Mouse (Mus musculus): ENCODE measurements around the gene Cdr2. TPM values are rescaled to one million over a fixed set of nuclear protein-coding genes. Genes with fewer than 3 reads are reported as not detected.
"Not testable (repeated sequence)": the region's sequence is repeated elsewhere in the genome, so short reads cannot be mapped to it uniquely, and the experiment has no call there.

Gene Cdr2
- total RNA-seq, 2 experiments from 2014 or later, result 14.3 to 17.9 TPM

DNA sequence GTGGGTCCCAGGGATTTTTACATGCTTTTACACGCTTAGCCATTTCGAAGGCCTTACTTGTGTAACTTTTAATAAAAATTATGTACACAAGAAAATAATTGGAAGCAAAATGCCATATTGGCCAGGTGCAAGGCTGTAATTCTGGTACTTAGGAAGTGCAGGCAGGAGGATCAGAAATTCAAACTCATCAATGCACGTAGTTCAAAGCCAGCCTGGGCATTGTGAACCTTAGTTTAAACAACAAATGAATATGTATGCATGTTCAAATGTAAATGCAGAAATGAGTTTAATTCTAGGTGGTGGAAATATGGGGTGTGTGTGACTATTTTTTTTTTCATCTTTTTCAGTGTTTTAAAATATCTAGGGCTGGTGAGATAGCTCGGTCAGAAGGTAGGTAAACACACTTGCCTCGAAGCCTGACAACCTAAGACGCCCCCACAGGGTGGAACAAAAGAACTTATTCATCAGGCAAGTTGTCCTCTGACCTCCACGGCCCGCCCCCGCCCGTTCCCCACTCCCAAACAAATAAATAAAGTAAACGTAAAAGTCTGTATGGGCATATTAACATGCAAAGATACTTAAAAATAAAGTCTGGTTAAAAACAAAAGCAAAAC is 65.7 kb downstream of the Cdr2 start:
- no peak for DNase-seq
- intact Hi-C loops (cut with DNase I), result loop anchor here (10.0 kb wide), 3 partner anchors 182 to 282 kb away; partner anchors contain the start of genes Mosmo, Pdzd9, Uqcrc2 and Vwa3a

DNA sequence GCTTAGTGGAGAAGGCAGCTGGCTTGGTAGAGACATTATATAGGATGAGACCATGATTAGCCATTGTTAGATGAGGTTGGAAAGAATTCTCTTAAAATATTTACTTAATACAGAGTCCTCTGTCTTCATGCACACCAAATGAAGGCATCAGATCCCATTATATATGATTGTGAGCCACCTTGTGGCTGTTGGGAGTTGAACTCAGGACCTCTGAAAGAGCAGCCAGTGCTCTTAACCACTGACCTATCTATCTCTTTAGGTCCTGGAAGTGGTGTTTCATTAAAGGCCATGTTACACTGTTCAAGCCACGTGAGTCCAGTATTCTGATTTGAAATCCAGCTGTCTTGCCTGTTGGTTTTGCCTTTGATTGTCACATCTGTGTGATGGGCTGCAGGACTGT is 68.8 kb downstream of the Cdr2 start:
- peak in 1 of 2 experiments; percentile 29 for DNase-seq
- intact Hi-C loops (cut with DNase I), result loop anchor here (10.0 kb wide), 3 partner anchors 179 to 279 kb away; partner anchors contain the start of genes Mosmo, Pdzd9, Uqcrc2 and Vwa3a

DNA sequence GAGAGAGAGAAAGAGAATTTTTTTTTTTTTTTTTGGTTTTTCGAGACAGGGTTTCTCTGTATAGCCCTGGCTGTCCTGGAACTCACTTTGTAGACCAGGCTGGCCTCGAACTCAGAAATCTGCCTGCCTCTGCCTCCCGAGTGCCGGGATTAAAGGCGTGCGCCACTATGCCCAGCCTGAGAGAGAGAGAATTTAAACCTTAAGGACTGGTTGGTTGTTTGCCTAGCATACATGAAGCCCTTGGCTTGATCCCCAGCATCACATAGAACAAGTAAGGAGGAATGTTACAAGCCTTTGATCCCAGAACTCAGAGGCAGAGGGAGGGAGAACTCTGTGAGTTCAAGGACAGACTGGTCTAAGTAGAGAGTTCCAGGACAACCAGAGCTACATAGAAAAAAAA is 70.8 kb downstream of the Cdr2 start:
- intact Hi-C loops (cut with DNase I), result loop anchor here (10.0 kb wide), 3 partner anchors 176 to 276 kb away; partner anchors contain the start of genes Mosmo, Pdzd9, Uqcrc2 and Vwa3a
- DNase-seq, result not testable (repeated sequence)

DNA sequence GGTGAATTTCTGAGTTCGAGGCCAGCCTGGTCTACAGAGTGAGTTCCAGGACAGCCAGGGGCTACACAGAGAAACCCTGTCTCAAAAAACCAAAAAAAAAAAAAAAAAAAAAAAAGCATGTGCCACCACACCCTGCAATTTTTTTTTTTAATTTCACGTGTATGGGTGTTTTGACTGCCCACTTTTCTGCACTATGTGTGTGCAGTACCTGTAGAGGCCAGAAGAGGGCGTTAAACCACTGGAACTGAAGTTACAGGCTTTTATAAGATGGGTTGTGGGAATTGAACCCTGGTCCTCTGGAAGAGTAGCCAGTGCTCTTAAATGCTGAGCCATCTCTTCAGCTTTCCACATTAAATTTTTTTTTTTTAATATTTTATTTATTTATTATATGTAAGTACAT is 71.9 kb downstream of the Cdr2 start:
- DNase-seq, result not testable (repeated sequence)
- intact Hi-C loops (cut with DNase I), result loop anchor here (10.0 kb wide), 3 partner anchors 175 to 275 kb away; partner anchors contain the start of genes Mosmo, Pdzd9, Uqcrc2 and Vwa3a

Other genes starting within 250 kb of the Cdr2 start
- gene Vwa3a, start 243.0 kb downstream of the Cdr2 start, total RNA-seq (2021), result 1 to 10 TPM; 2.4 to 3.7 TPM
- gene Gm5737, start 169.9 kb downstream of the Cdr2 start, total RNA-seq (2021), result not detected
- gene Eef2k, start 139.5 kb downstream of the Cdr2 start, total RNA-seq (2021), result 10 to 100 TPM; 37.0 to 37.2 TPM
- 10 to 100 TPM; 15.1 to 15.4 TPM for gene Polr3e, start 64.6 kb downstream of the Cdr2 start, total RNA-seq (2021)
- not detected for gene Mfsd13b, start 197 bp upstream of the Cdr2 start, total RNA-seq (2021)
- 100 to 1,000 TPM; 108 to 126 TPM for gene Mettl9, start 52.1 kb upstream of the Cdr2 start, total RNA-seq (2021)
- 1 to 10 TPM in 1 of 2 experiments, under 1 TPM in 1; 0.72 to 1.2 TPM for gene Igsf6, start 92.3 kb upstream of the Cdr2 start, total RNA-seq (2021)
- gene Otoa, start 99.3 kb upstream of the Cdr2 start, total RNA-seq (2021), result 1 to 10 TPM; 2.3 to 4.9 TPM